Mouse (Mus musculus): Measurements from ENCODE around the gene Msi2. TPM values are rescaled to one million over a fixed set of nuclear protein-coding genes. Genes with fewer than 3 reads are reported as not detected.
A peak's percentile ranks its signal among the peaks of the same experiment; 100 is the strongest.

Gene Msi2
- total and polyA plus RNA-seq, 2 experiments from 2014 or later = 26.9 to 133 TPM

- H3K9me3 ChIP-seq (ENCODE audit: low read length) = no peaks in the 10 kb centered on the region
- WGBS = 62% methylated on average over 3 of the region's 3 CpGs
- H3K27me3 ChIP-seq (ENCODE audit: insufficient read depth, low read length) = no peaks in the 10 kb centered on the region
- no peak for ATAC-seq (ENCODE audit: low FRiP score)
- H3K27ac ChIP-seq (ENCODE audit: low read depth, low read length) = no peak overlapping the region
- no peaks in the 10 kb centered on the region for H3K36me3 ChIP-seq (ENCODE audit: insufficient read depth, low read length)
- peak; percentile 36 for DNase-seq (ENCODE audit: low spot score)
- no peaks in the 10 kb centered on the region for H3K4me1 ChIP-seq (ENCODE audit: insufficient read depth, low read length)
- no peak overlapping the region for H3K4me3 ChIP-seq (ENCODE audit: low read depth, low read length)
- no peak for TF ChIP-seq CTCF (IDR thresholded peaks at IDR 0.05)
- H3K9ac ChIP-seq (replicated peaks; ENCODE audit: low read length, poor library complexity, severe bottlenecking) = no peak overlapping the region
- no peak overlapping the region for H3K4me2 ChIP-seq (ENCODE audit: low read depth, low read length, poor library complexity, severe bottlenecking)
These were observed 348.4 kb downstream of the Msi2 start for GRCm38 (mm10) chr11:88369898-88370297.

DNA sequence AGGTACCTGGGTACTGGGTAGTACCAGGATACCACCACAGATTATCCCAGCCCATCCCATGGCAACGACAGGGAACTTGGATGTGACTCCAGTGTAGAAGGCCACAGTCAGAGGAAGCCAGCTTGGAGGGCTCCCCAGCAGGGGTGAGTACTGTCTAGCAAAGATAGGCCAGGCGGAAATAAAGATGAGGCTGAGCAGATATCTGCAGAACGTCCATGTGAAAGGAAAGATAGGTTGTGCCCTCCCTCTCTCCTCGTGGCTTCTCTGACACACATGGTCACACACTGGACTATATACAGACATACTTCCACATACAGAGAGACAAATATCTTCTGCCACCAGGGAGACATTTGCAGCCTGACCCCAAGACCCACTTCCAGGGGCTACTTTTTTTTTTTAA, 350.8 kb downstream of the Msi2 start:
- no peak for ATAC-seq (ENCODE audit: low FRiP score)
- TF ChIP-seq CTCF (IDR thresholded peaks at IDR 0.05) = no peak

DNA sequence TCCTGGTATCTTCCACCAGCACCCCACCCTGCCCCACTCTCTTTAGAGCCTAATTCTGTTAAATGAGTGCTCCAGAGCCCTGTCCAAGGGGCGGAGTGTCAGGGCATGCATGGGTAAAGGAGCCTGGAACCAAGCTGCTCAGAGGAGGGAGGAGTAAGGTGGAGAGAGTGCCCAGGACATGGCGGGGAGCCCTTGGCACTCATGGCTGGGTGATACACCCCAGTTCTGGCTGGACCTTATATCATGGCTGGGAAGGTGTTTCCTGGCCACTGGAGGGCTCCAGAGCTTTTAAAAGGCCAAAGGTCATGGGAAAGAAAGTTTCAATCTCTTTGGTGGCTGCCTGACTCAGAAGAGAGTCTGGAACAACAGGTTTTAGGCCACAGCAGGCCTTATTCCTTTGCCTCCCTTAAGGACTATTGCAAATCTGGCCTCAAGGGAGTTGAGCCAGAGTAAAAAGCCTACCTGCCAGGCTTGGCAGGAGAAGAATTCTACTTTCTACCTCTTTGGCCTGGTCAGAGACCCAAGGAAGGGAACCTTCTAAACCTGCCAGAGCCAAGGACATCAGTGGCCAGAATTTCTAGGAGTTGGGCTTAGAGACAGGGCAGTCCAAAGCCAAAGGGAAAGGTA, 352.3 kb downstream of the Msi2 start:
- Histone ChIP-seq H3K4me2 (ENCODE audit: low read depth, low read length, poor library complexity, severe bottlenecking) (no peak overlapping the region), H3K9ac (replicated peaks; ENCODE audit: low read length, poor library complexity, severe bottlenecking) (no peak overlapping the region), H3K9me3 (ENCODE audit: low read length) (no peaks in the 10 kb centered on the region), H3K36me3 (ENCODE audit: insufficient read depth, low read length) (peaks cover 4% of the 10 kb centered on the region; the same call in 1 of the 2 replicates), H3K4me1 (ENCODE audit: insufficient read depth, low read length) (no peaks in the 10 kb centered on the region), H3K27ac (ENCODE audit: low read depth, low read length) (no peak overlapping the region), H3K4me3 (ENCODE audit: low read depth, low read length) (no peak overlapping the region), H3K27me3 (ENCODE audit: insufficient read depth, low read length) (no peaks in the 10 kb centered on the region)
- WGBS = 97% methylated on average over 2 of the region's 2 CpGs
- DNase-seq (ENCODE audit: low spot score) (no peak), ATAC-seq (ENCODE audit: low FRiP score) (no peak)
- no peak for TF ChIP-seq CTCF (IDR thresholded peaks at IDR 0.05)

More for the DNA sequence above, 350.8 kb downstream of the Msi2 start:
- no peaks in the 10 kb centered on the region for H3K4me1 ChIP-seq (ENCODE audit: insufficient read depth, low read length)
- H3K4me2 ChIP-seq (ENCODE audit: low read depth, low read length, poor library complexity, severe bottlenecking) = no peak overlapping the region
- WGBS = 89% methylated on average over 4 of the region's 4 CpGs
- no peaks in the 10 kb centered on the region for H3K9me3 ChIP-seq (ENCODE audit: low read length)
- H3K4me3 ChIP-seq (ENCODE audit: low read depth, low read length) = no peak overlapping the region
- H3K36me3 ChIP-seq (ENCODE audit: insufficient read depth, low read length) = peaks cover 4% of the 10 kb centered on the region; the same call in 1 of the 2 replicates
- no peak overlapping the region for H3K9ac ChIP-seq (replicated peaks; ENCODE audit: low read length, poor library complexity, severe bottlenecking)
- H3K27ac ChIP-seq (ENCODE audit: low read depth, low read length) = no peak overlapping the region
- no peak for DNase-seq (ENCODE audit: low spot score)
- H3K27me3 ChIP-seq (ENCODE audit: insufficient read depth, low read length) = no peaks in the 10 kb centered on the region

DNA sequence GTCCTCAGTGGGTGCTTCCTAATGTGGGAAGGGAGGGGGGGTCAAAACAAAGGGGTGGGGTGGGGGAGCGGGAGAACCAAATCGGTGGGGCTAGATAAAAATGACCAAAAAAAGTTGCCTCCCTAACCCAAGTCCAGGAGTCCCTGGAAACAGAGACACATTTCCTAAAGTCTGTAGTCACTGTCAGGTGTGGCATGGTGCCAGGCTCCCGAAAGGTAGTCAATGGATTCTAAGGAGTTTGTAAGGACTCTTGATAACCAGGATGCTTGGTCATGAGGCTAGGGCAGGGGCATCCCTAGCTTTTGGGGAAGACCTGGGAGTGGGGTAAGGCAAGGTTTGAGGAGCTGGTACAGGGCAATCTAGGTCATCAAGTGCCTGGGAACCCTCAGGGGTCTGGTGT, 354.1 kb downstream of the Msi2 start:
- ATAC-seq (ENCODE audit: low FRiP score) (no peak), DNase-seq (ENCODE audit: low spot score) (no peak)
- no peaks in the 10 kb centered on the region for H3K27me3 ChIP-seq (ENCODE audit: insufficient read depth, low read length)
- no peaks in the 10 kb centered on the region for H3K9me3 ChIP-seq (ENCODE audit: low read length)
- H3K4me1 ChIP-seq (ENCODE audit: insufficient read depth, low read length) = no peaks in the 10 kb centered on the region
- no peak overlapping the region for H3K9ac ChIP-seq (replicated peaks; ENCODE audit: low read length, poor library complexity, severe bottlenecking)
- TF ChIP-seq CTCF (IDR thresholded peaks at IDR 0.05) = no peak
- H3K4me3 ChIP-seq (ENCODE audit: low read depth, low read length) = no peak overlapping the region
- no peak overlapping the region for H3K27ac ChIP-seq (ENCODE audit: low read depth, low read length)
- WGBS = 94% methylated on average over 3 of the region's 3 CpGs
- no peak overlapping the region for H3K4me2 ChIP-seq (ENCODE audit: low read depth, low read length, poor library complexity, severe bottlenecking)
- H3K36me3 ChIP-seq (ENCODE audit: insufficient read depth, low read length) = peaks cover 4% of the 10 kb centered on the region; the same call in 1 of the 2 replicates

GRCm38 (mm10) chr11:88363481-88363880, 354.8 kb downstream of the Msi2 start:
- Histone ChIP-seq H3K27ac (ENCODE audit: low read depth, low read length) (no peak overlapping the region), H3K9ac (replicated peaks; ENCODE audit: low read length, poor library complexity, severe bottlenecking) (no peak overlapping the region), H3K4me1 (ENCODE audit: insufficient read depth, low read length) (0 out of 2 replicates have a peak, but pooled peaks cover 2% of the 10 kb centered on the region), H3K9me3 (ENCODE audit: low read length) (no peaks in the 10 kb centered on the region), H3K4me3 (ENCODE audit: low read depth, low read length) (no peak overlapping the region), H3K36me3 (ENCODE audit: insufficient read depth, low read length) (peaks cover 4% of the 10 kb centered on the region; the same call in 1 of the 2 replicates), H3K27me3 (ENCODE audit: insufficient read depth, low read length) (no peaks in the 10 kb centered on the region), H3K4me2 (ENCODE audit: low read depth, low read length, poor library complexity, severe bottlenecking) (no peak overlapping the region)
- DNase-seq (ENCODE audit: low spot score) (no peak), ATAC-seq (ENCODE audit: low FRiP score) (no peak)
- WGBS = 93% methylated on average over 14 of the region's 14 CpGs
- no peak for TF ChIP-seq CTCF (IDR thresholded peaks at IDR 0.05)

DNA sequence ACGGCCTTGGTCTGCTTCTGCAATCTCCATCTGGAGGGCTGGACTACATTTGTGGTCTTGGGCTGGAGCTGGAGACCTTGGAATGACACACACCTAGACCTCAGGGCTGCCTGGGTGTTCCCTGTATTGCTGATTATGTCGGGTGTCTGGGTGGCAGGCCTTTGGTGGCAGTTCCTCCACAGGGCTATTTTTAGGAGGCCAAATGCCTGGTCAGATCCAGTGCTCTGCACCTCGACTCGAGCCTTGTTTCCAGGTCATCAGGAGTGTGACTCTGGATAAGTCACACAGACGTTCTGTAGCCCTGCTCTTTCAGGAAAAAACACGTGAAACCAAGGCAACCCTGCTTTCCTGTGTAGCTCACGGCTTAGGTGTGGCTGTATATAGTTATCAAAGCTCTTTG, 358.6 kb downstream of the Msi2 start:
- DNase-seq (ENCODE audit: low spot score) (no peak), ATAC-seq (ENCODE audit: low FRiP score) (no peak)
- Histone ChIP-seq H3K9me3 (ENCODE audit: low read length) (no peaks in the 10 kb centered on the region), H3K9ac (replicated peaks; ENCODE audit: low read length, poor library complexity, severe bottlenecking) (no peak overlapping the region), H3K4me1 (ENCODE audit: insufficient read depth, low read length) (0 out of 2 replicates have a peak, but pooled peaks cover 15% of the 10 kb centered on the region), H3K27me3 (ENCODE audit: insufficient read depth, low read length) (no peaks in the 10 kb centered on the region), H3K36me3 (ENCODE audit: insufficient read depth, low read length) (peaks cover 4% of the 10 kb centered on the region; the same call in 1 of the 2 replicates), H3K4me2 (ENCODE audit: low read depth, low read length, poor library complexity, severe bottlenecking) (no peak overlapping the region), H3K4me3 (ENCODE audit: low read depth, low read length) (no peak overlapping the region), H3K27ac (ENCODE audit: low read depth, low read length) (no peak overlapping the region)
- 93% methylated on average over 7 of the region's 7 CpGs for WGBS
- no peak for TF ChIP-seq CTCF (IDR thresholded peaks at IDR 0.05)
